Mouse (Mus musculus): Measurements from ENCODE around the gene Abcb10. TPM values are rescaled to one million over a fixed set of nuclear protein-coding genes. Genes with fewer than 3 reads are reported as not detected.

Gene Abcb10
- polyA plus RNA-seq, 1 experiment = 17.2 TPM

Other genes with a start within 250 kb of the Abcb10 start
- gene Rab4a, start 177.1 kb downstream of the Abcb10 start, polyA plus RNA-seq (2012; ENCODE audit: insufficient read depth, insufficient read length, missing spikeins) = 3.0 and 3.9 TPM in 2 replicates
- gene Ccsap, start 122.9 kb downstream of the Abcb10 start, polyA plus RNA-seq (2012; ENCODE audit: insufficient read depth, insufficient read length, missing spikeins) = not detected in 2 replicates
- gene Acta1, start 88.4 kb downstream of the Abcb10 start, polyA plus RNA-seq (2012; ENCODE audit: insufficient read depth, insufficient read length, missing spikeins) = 533 and 551 TPM in 2 replicates
- gene Nup133, start 33.9 kb downstream of the Abcb10 start, polyA plus RNA-seq (2012; ENCODE audit: insufficient read depth, insufficient read length, missing spikeins) = 5.9 and 7.7 TPM in 2 replicates
- gene Taf5l, start 38.3 kb upstream of the Abcb10 start, polyA plus RNA-seq (2012; ENCODE audit: insufficient read depth, insufficient read length, missing spikeins) = 9.2 and 9.5 TPM in 2 replicates
- gene Urb2, start 38.4 kb upstream of the Abcb10 start, polyA plus RNA-seq (2012; ENCODE audit: insufficient read depth, insufficient read length, missing spikeins) = 1.2 and 1.5 TPM in 2 replicates
- 34.1 and 54.4 TPM in 2 replicates for gene Galnt2, start 248.3 kb upstream of the Abcb10 start, polyA plus RNA-seq (2012; ENCODE audit: insufficient read depth, insufficient read length, missing spikeins)

Measured in brown adipose tissue, adult 24 weeks (tissue).